Mouse (Mus musculus) T-helper 1 cell (primary cell): ENCODE results near the gene Ankef1.

Experiments
- in situ Hi-C: fragments of 300-600 bp; cut with MboI, MseI; formaldehyde crosslinking; loops from one replicate; pipeline ENCODE4 v1.15.1; 2025; ENCODE audit warnings: high pct_unique_total_duplicates

The Ankef1 gene

DNA sequence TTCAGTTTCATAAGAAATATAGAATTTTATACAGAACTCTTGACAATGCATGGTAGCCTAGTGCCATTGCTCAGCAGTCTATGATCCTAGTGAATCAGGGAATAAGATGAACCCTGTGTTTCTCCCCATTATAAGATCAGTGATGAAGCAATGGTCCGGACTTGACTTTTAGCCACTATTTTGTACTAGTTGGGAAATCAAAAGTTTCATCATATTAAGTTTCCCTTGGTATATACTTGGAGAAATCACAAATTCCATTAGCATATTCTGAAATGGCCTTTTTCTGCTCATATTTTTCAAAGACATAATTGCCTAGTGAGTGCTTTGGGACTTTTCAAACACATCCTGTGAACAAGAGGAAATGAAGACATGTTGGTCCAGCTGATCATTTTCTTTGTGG lies at the start of gene Ankef1:
Ankef1 (plus strand) TSS at position 260 of the 400 bp plus-strand sequence.
- in situ Hi-C loops: no loop called here

DNA sequence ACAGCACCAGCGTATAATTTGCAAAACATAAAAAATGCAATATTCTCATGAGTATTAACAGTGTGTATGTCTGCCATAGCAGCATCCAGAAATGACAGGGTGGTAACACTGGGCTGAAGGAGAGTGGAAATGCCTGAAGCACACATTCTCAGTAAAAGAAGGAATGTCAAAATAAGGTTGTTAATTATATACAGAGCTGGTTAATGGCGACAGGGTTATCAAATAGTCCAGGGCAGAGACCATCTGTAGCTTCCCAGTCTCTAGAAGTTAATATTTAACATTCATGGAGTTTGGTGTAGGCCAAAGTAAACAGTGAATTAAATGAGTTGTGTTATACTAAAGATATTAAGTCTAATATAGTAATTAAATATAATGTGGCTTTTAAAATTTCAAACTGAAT lies 45.2 kb upstream of the Ankef1 start:
- in situ Hi-C loops: no loop called here

DNA sequence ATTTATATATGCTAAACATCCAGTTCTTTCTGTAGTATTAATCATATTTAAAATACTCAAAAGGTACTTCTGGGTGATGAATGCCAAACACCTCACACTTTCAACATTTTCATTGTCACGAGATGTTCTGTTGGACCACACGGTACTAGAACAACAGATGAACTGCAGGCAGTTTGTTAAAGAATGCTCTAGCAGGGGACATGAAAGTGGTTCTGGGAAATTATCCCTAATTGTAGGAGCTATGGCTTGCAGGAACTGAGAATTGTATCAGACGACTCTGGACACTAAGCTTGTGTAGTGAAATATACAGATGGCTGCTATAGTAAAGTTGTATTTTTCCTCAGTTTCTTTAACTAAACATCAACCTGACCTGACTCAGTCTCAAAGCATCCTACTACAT lies 44.8 kb upstream of the Ankef1 start:
- in situ Hi-C loops: no loop called here

DNA sequence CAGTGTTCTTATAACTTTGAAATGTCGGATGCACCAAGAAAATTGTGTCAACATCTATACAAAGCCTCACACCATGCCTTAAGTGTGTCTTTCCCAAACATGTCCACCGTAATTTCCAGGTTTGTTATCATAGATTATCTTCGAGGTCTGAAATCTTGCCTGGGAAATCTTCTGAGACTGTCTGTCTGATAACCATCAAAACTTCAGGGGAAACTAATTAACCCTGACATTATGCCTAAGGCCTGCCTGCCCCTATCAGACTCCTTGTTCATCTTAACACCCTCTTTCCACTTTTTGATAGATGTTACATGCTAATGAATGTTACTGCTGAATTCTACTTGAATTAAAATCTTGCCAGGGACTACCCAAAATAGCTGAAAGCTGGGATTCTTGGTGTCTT lies 24.1 kb upstream of the Ankef1 start:
- in situ Hi-C loops: loop anchor here (10.0 kb wide), 1 partner anchor 463 kb away; no protein-coding TSS in a partner anchor

DNA sequence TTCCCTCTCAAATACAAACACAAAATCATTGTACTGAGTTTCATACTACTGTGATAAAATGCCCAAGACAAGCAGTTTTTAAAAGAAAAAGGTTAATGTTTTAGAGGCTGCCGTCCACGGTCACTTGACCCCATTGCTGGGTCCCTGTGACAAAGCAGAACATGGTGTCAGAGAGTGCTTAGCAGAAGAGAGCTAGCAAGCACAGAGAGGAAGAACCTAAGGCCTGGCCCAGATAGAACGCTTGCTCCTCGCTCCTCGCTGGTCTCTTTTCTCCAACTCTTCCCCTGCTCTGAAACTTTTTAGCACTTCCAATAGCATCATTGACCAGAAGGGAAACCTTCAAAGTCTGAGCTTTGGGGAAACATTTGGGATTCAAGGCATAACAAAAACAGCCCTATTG lies 19.4 kb upstream of the Ankef1 start:
- in situ Hi-C loops: no loop called here

DNA sequence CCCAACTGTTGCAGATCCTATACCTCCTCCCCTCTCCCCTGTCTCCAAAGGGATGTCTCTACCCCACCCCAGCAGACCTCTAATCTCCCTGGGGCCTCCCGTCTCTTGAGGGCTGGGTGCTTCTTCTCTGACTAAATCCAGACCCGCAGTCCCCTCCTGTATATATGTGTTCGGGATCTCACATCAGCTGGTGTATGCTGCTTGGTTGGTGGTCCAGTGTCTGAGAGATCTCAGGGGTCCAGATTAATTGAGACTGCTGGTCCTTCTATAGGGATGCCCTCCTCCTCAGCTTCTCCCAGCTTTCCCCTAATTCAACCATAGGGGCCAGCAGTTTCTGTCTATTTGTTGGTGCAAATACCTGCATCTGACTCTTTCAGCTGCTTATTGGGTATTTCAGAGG lies 18.7 kb upstream of the Ankef1 start:
- in situ Hi-C loops: no loop called here

DNA sequence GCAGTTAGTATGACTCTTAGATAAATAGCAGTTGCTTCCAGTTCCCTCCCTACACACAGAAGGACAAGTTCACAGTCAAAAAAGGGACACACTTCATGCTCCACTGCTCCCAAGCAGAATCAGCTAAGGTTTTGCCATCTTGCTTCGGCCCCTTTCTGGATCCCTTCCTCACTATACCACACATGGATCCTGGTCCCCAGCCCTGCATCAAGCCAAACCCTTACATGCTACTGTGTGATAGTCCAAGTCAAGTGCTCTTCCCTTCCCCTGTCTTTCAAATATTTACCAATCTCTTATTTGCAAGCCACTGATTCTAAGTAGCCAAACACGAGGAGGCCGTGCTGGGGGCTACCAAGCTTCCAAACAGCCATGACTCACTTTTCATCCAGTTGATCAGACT lies 16.8 kb upstream of the Ankef1 start:
- in situ Hi-C loops: no loop called here

DNA sequence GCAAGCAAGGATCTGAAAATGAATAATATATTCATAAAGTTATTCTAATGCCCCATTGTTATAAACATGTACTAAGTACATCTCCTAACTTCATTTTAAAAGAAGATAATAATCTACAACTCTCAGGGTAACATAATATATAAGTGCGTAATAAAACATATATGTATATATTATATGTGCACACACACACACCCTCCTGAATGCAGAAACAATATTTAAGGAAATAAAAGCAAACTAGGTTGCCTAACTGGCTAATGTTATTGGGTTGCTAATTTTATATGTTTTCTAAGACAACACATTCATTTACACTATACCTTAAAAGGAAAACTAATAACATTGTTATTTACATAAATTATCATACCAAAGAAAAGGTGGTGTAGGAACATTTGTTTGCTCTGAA lies 16.3 kb upstream of the Ankef1 start:
- in situ Hi-C loops: no loop called here

DNA sequence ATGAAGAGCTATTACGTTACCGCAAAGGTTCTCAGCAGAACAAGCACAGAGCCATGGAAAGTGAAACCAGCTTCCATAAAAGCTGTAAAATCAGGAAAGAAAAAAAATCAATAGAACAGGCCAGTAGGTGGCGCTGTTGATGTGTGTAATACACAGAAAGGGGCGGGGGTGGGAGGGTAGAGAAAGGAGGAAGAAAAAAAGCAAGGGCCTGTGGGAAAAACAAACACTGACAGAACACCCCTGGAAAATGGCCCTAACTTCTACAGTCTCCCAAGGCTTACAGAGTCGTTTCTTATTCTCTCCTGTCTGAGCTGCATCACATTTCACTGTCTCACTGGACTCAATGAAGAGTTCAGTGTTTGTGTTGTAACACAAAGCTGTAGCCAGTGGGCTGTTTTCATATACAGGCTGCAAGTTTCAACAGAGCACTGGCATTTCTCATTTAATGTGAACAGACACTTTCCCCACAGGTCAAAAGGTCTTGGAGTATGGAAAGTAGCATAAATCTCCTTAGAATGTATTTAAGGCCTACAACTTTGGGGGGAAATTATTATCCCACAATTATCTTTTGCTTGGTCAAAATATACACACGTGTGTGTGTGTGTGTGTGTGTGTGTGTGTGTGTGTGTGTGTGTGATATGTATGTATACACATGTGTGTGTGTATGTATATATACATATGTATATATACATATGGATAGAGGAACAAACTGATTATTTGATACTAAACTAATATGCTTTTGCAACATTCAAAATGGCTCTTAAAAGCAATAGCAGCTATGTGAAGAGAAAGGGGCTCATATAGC lies 15.7 kb upstream of the Ankef1 start:
- in situ Hi-C loops: no loop called here

DNA sequence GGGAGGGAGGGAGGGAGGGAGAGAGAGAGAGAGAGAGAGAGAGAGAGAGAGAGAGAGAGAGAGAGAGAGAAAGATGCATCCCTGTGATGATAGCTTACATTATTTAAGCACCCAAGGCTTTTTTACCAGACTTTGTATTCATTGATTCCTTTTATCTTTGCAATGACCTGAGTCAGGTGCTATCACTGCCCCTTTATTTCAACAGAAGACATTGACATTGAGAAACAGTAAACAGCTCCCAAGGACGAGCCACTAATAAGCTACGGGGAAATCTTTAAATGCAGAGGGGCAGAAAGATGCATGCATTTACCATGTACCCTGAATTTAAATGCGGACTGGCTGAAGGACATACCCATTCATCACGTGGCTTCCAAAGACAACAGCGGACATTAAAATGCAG lies 14.7 kb upstream of the Ankef1 start:
- in situ Hi-C loops: no loop called here

DNA sequence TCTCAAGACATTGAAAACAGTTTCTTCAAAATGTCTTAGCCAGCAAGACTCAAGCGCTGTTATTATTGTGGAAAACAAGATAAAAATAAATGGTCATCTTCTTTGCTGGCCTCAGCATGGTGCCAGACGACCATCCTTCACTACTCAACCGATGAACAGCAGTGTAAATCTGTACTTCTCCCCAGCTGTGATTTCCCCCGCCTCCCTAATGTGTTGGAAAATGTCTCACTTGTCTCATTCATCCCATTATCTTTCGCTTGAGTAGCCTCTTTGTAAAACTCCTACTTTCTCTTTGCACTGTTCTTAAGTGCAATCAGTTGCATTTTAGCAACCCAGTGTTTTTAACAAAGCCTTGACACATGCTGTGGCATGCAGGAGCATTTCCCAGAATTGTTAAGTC lies 9.4 kb downstream of the Ankef1 start:
- in situ Hi-C loops: no loop called here

DNA sequence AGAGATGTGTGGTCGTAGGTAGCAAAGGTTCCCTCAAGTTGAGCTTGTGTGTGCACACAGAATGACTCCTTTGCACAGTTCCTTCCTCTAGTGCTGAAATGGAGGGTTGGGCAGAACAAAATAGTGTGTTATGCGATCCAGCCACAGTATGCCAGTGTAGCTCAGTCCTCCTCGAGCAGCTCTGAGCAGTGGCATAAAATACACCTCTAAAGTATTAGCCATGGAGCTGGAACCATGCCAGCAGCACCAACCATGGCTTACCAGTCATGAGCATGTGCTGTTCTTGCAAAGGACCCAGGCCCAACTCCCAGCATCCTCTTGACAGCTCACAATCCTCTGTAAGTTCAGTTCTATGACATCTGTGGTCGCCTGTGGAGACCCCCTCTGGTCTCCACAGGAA lies 10.0 kb downstream of the Ankef1 start:
- in situ Hi-C loops: no loop called here

DNA sequence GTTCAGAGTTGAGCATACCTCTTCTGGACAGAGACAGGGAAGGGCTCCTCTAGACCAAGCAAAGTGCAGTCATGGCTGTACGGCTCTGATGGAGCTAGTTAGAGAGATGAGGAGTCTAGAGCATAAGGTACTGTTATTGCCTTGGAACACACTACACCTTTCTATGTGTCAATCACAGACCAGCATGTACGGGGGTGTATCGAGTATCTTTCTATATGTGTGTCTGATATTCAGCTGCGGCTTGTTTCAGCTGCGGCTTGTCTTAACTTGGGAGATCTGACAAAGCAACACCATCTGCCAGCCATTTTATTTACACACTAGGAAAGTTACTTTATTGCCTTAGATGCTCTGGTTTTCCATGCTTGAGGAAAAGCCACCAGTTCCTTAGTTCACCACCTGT lies 11.1 kb downstream of the Ankef1 start:
- in situ Hi-C loops: no loop called here

DNA sequence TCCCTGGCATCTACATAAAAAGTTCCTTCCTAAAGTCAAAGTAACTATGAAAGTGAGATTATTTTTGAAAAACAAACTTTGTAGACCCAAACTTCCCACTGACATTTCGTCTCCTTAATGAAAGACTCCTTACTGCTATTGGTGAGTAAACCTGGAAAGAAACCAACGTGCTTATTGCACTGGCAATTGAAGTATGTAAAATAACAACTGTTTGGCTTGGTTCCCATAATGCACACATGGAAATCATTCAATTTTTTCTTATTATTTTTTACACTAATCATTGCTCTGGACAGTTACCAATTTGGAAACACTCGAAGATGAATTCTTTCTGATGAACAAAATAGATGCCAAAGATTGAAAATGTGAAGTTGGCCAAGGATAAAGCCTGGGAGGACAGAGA lies 12.1 kb downstream of the Ankef1 start:
- in situ Hi-C loops: no loop called here

DNA sequence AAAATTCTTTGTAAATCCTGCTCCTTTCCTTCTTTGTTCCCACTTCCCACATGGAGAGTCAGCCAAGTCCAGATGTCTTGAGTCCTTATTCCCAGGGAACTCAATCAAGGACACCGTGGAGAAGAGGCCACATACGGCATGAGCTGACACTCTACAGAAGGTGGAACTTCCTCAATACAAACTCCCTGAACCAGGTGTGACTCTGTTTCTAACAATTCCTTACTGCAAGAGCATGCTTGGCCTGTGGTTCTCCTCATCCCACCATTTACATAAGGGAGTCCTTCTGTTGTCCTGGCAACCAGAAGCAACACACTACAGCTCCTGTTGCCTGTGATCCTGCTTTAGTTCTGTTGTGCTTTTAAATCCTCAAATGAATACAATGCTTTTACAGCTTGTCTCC lies 13.8 kb downstream of the Ankef1 start:
- in situ Hi-C loops: no loop called here

DNA sequence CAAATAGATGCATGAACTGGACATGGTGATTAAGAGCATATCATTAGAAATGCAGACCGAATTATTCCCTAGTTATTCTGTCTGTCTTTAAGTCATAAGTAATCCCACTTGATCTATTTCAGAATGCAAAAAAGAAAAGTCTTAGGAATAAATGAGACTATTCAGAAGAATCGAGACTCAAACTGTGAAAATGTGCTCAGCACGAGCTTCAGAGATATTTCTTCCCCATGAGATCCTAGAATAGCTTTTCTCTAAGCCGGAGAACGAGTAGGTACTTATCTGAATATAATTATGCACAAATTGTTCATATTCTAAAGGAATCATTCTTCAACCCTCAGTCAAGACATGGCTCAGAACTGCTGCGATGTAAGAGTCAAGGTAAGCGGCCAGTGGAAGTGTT lies 27.2 kb downstream of the Ankef1 start:
- in situ Hi-C loops: no loop called here

DNA sequence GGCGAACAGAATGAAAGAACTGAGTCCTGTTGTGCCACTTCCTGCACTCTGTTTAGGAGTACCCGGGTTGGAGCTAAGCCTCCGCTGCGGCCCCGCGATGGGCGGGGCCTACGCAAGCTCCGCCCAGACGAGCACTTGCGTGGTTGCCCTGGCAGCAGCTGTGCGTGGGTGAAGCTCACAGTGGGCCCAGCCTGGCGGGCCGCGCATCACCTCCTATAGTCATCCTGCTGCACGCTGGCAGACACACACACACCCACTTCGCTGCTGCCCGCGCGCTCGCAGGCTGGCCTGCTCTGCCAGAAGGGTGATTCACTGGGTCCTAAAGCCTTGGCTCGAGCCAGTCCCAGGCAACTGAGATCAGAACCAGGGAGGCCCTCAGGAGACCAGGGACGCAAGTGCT lies 30.3 kb downstream of the Ankef1 start:
- in situ Hi-C loops: no loop called here

DNA sequence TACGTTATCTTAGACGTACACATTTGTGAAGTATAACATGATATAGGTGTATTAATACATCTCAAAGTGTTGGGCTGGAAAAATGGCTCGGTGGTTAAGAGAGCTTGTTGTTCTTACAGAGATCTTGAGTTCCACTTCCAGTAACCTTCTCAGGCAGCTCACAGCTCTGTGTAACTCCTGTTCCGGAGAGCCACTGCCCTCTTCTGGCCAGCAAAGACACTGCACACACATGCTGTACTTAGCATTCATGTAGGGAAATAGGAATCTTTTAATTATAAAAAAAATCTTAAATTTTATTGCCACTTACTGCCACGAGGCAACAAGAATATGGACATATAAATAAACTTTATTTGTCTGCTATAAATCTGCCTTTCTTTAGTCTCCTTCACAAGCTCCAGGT lies 56.3 kb downstream of the Ankef1 start:
- in situ Hi-C loops: no loop called here

DNA sequence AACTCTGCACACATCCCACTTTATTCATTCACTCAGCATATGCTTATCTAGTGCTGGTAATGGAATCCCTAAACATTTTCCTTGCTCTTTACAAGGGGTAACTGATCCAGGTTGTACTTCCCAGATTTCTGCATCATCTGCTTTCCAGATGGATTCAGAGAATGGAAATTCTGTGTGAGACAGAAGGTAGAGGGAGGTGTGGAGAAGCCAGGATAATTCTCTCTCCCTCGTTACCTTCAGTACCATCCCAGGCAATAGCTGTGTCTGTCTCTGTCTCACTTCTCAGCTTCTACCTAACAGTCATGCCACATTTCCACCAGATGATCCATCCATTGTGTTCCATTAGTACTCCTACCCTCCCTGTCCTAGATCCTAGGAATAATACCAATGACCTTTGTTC lies 60.6 kb downstream of the Ankef1 start:
- in situ Hi-C loops: no loop called here

DNA sequence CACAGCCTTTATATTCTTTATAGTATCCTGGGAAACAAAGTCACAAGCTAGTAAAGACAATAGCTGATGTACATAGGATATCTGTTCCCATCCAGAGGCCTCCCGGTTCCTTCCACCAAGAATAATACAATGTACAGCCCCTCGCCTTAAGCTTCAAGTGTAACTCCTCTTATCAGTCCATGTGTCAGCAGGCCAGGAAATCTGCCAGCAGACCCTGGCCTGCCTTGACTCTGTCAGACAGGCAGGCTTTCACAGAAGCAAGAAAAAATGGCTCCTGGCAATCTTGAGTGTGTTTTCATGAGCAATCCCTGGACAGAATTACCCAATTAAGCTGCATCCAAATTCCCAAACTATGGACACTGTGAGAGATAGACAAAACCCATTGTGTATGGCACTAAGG lies 69.1 kb downstream of the Ankef1 start:
- in situ Hi-C loops: no loop called here

DNA sequence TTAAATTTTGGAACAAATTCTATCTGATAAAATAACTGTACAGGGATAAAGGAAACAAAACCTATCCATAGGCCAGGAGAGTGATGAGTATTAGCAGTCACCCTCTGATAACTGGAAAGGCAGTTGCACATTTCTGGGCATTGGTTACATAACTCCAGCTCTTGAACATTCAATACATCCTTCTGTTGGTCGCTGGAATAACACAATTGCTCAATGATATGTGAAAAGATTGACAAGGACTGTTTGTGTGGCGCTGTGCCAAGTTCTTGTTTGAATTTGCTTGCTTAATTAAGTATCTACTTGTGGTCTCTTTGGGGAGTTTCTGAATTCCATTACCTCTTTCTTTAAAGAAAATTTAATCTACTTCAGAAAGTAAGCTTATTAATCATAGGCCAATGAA lies 81.1 kb downstream of the Ankef1 start:
- in situ Hi-C loops: no loop called here

DNA sequence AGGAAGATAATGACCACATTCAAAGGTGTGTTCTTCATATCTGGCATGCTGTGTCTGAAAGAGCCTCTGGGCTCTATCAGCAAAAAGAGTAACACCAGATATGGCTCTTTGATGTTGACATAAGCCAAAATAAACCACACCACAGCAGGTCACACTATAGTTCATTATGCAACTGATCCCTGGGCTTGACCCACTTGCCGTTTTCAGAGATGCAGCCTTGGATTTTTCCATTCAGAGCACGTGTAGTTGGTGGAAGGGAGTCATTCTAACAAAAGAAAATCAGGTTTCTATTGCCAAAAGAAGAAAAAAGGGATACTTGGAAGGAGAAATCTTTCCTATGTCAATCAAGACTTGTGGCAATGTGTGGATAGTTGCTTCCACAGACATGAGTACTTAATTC lies 87.1 kb downstream of the Ankef1 start:
- in situ Hi-C loops: no loop called here

DNA sequence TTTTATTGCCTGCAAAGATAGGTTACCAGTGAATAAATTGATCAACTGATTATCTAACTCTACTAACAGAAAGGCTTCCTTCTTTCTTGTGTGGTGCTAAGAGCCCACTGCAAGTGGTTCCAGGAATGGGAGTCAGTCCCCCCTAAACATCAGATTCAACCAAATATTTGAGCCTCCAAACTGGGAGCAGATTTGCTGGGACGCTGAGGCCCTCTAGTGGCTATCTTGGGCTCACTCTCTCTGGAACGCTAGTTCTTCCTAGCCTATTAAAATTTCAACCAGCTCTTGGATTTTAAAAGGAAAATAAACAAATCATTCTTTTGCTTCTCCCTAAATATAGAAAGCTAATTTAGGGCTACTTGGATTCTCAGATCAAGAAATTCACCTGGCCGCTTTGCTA lies 94.7 kb downstream of the Ankef1 start:
- in situ Hi-C loops: no loop called here

DNA sequence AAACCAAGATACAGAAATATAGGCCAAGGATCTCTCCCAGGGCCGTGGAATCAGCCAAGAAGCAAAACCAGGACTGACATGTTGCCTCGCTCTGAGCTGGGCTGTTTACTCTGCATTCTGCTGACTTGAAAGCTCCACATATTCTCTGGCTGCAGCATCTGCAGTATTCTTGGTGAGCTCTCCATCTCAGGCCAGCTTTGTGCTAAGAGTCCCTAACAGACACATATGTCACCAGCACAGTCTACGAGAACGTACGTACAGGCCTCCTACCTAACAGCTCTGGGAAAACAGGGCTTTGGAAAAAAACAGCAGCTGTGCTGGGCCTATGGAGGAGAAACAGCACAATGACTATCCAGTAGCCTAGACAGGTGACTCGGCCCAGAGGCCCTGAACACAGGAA lies 97.0 kb downstream of the Ankef1 start:
- in situ Hi-C loops: no loop called here
